In the genomic region with DNA sequence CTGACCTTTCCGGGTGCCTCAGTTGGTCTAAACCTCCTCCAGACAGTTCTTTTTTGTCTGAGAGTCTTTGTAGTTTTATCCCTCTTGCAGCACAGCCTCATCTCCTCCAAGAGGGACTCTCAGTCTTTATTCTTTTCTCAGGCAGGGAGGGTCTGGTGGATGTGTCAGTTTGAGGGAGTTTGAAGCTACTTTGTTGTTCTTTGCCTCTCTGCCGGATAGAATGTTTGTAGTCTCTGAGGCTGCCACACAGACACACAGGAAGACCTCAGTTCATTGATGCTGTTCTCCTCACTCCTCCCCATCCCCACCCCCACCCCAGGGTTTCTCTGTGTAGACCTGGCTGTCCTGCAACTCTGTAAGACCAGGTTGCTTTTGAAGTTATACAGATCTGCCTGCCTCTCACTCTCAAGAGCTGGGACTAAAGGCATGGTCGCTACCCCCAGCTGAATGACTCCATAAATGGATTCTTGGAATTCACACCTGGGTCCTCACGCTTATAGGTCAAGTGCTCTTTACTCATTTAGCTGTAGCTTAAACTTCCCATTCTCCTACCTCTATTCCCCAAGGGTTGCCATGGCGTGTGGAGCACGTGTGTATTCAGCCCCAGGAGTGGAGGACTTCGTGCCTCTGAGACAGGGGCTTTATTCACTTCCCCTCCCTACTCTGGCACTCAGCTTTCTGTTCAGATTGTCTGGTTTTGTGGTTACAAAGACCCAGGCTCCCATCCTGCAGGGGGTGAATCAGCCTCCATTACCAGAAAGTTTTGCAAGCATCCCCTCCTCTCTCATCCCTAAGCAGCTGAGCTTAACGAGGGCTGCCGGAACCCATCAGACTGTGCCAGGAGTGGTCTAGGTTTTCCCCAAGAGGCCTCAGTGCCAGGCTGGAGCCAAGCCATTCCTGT, we compare ENCODE assay signal across 8 mouse cellular contexts. TPM values are rescaled to one million over a fixed set of nuclear protein-coding genes. Genes with fewer than 3 reads are reported as not detected.
DNase-seq lines count a peak whose midpoint lies in the region; ATAC-seq and TF ChIP-seq lines count a peak whose summit lies in the region.

No protein-coding gene starts in this region.

- no peaks in the 10 kb centered on the region for H3K27me3 ChIP-seq in lung, embryonic 15.5 days
- H3K27me3 ChIP-seq in hindbrain, embryonic 15.5 days = no peaks in the 10 kb centered on the region
- H3K27me3 ChIP-seq in splenic B cell, adult 2 months (ENCODE audit: control insufficient read depth, insufficient read depth, low read length, poor library complexity, severe bottlenecking) = no peaks in the 10 kb centered on the region

- H3K4me2 ChIP-seq in lung, embryonic 15.5 days = no peak overlapping the region
- H3K4me2 ChIP-seq in hindbrain, embryonic 15.5 days = no peak overlapping the region

- H3K4me3 ChIP-seq in lung, embryonic 15.5 days = no peak overlapping the region
- no peak overlapping the region for H3K4me3 ChIP-seq in hindbrain, embryonic 15.5 days

- no peak for TF ChIP-seq CTCF in brain, embryonic 14.5 days (IDR thresholded peaks at IDR 0.05; ENCODE audit: borderline replicate concordance, extremely low read depth, insufficient read depth, insufficient read length)

- ATAC-seq in lung, embryonic 15.5 days (ENCODE audit: borderline replicate concordance, extremely low read depth, low FRiP score, low TSS enrichment) = peak; percentile 71
- ATAC-seq in hindbrain, embryonic 15.5 days (ENCODE audit: low FRiP score, low read depth) = peak; percentile 40; the same call in 1 of the 2 replicates

- H3K4me1 ChIP-seq in lung, embryonic 15.5 days = peaks cover 49% of the 10 kb centered on the region
- peaks cover 8% of the 10 kb centered on the region for H3K4me1 ChIP-seq in hindbrain, embryonic 15.5 days (replicated peaks)

- peak overlapping the region; percentile 85 for H3K27ac ChIP-seq in lung, embryonic 15.5 days
- no peak overlapping the region for H3K27ac ChIP-seq in hindbrain, embryonic 15.5 days (replicated peaks)

- TF ChIP-seq POLR2A in brain, embryonic 14.5 days (IDR thresholded peaks at IDR 0.05; ENCODE audit: borderline replicate concordance, extremely low read depth, insufficient read depth, insufficient read length, poor library complexity, severe bottlenecking) = no peak

- H3K9ac ChIP-seq in lung, embryonic 15.5 days = no peak overlapping the region
- no peak overlapping the region for H3K9ac ChIP-seq in hindbrain, embryonic 15.5 days

- intact Hi-C loops in gastrocnemius, postnatal 14 days (cut with DNase I; ENCODE audit: low total_unique reads) = no loop called here
- intact Hi-C loops in left cerebral cortex, postnatal 4 days (cut with DNase I) = no loop called here

- H3K36me3 ChIP-seq in lung, embryonic 15.5 days = no peaks in the 10 kb centered on the region
- H3K36me3 ChIP-seq in hindbrain, embryonic 15.5 days = no peaks in the 10 kb centered on the region
- no peaks in the 10 kb centered on the region; the same call in 1 of the 2 replicates for H3K36me3 ChIP-seq in splenic B cell, adult 2 months (ENCODE audit: control insufficient read depth, insufficient read depth, low read length, poor library complexity, severe bottlenecking)

- H3K9me3 ChIP-seq in lung, embryonic 15.5 days = no peaks in the 10 kb centered on the region
- no peaks in the 10 kb centered on the region for H3K9me3 ChIP-seq in hindbrain, embryonic 15.5 days

- WGBS in lung, embryonic 15.5 days = 40% methylated on average over 9 of the region's 9 CpGs
- WGBS in hindbrain, embryonic 15.5 days = 30% methylated on average over 9 of the region's 9 CpGs

- DNase-seq in lung, postnatal 4 days = no peak
- DNase-seq in brain, embryonic 14.5 days (ENCODE audit: low read depth) = peak; percentile 50
- DNase-seq in splenic B cell, adult 2 months (ENCODE audit: low read depth, low spot score) = peak; percentile 37
- DNase-seq in right cerebral cortex, adult 18-20 months = no peak
- no peak for DNase-seq in gastrocnemius, postnatal 14 days
- no peak for DNase-seq in left cerebral cortex, postnatal 4 days

RNA-seq across cellular contexts. Expression of gene Slc44a2, which starts 11.9 kb away (rescaled TPM):
- polyA plus RNA-seq in lung, embryonic 15.5 days (2015; fragmentation: Nextera tagmentation; extraction: Ambion mirVana) = 129 and 146 TPM in 2 replicates
- polyA plus RNA-seq in brain, embryonic 14.5 days (2012; rRNA removed) = 70.1 and 75.6 TPM in 2 replicates
- 64.5 and 73.4 TPM in 2 replicates for polyA plus RNA-seq in hindbrain, embryonic 15.5 days (2015; fragmentation: Nextera tagmentation; extraction: Ambion mirVana)
- total RNA-seq in gastrocnemius, postnatal 14 days (2021) = 100 to 1,000 TPM; 104 to 117 TPM
- total RNA-seq in left cerebral cortex, postnatal 4 days (2021) = 10 to 100 TPM; 69.9 to 71.5 TPM

RNA-seq across cellular contexts. Expression of gene Ap1m2, which starts 20.3 kb away (rescaled TPM):
- 52.2 and 53.3 TPM in 2 replicates for polyA plus RNA-seq in lung, embryonic 15.5 days (2015; fragmentation: Nextera tagmentation; extraction: Ambion mirVana)
- polyA plus RNA-seq in brain, embryonic 14.5 days (2012; rRNA removed) = 2.4 and 2.9 TPM in 2 replicates
- polyA plus RNA-seq in hindbrain, embryonic 15.5 days (2015; fragmentation: Nextera tagmentation; extraction: Ambion mirVana) = 2.7 and 3.1 TPM in 2 replicates
- total RNA-seq in gastrocnemius, postnatal 14 days (2021) = not detected
- total RNA-seq in left cerebral cortex, postnatal 4 days (2021) = 1 to 10 TPM; 1.3 to 3.7 TPM

RNA-seq across cellular contexts. Expression of gene Ilf3, which starts 35.3 kb away (rescaled TPM):
- 195 and 198 TPM in 2 replicates for polyA plus RNA-seq in lung, embryonic 15.5 days (2015; fragmentation: Nextera tagmentation; extraction: Ambion mirVana)
- polyA plus RNA-seq in brain, embryonic 14.5 days (2012; rRNA removed) = 202 and 216 TPM in 2 replicates
- polyA plus RNA-seq in hindbrain, embryonic 15.5 days (2015; fragmentation: Nextera tagmentation; extraction: Ambion mirVana) = 209 and 215 TPM in 2 replicates
- total RNA-seq in gastrocnemius, postnatal 14 days (2021) = 10 to 100 TPM; 22.3 to 28.5 TPM
- 100 to 1,000 TPM; 170 to 172 TPM for total RNA-seq in left cerebral cortex, postnatal 4 days (2021)

RNA-seq across cellular contexts. Expression of gene Cdkn2d, which starts 41.2 kb away (rescaled TPM):
- 50.9 and 52.3 TPM in 2 replicates for polyA plus RNA-seq in lung, embryonic 15.5 days (2015; fragmentation: Nextera tagmentation; extraction: Ambion mirVana)
- polyA plus RNA-seq in brain, embryonic 14.5 days (2012; rRNA removed) = 70.4 and 84.9 TPM in 2 replicates
- polyA plus RNA-seq in hindbrain, embryonic 15.5 days (2015; fragmentation: Nextera tagmentation; extraction: Ambion mirVana) = 108 and 111 TPM in 2 replicates
- 10 to 100 TPM; 12.0 to 13.2 TPM for total RNA-seq in gastrocnemius, postnatal 14 days (2021)
- total RNA-seq in left cerebral cortex, postnatal 4 days (2021) = 10 to 100 TPM; 58.3 to 63.6 TPM

RNA-seq across cellular contexts. Expression of gene Kri1, which starts 44.6 kb away (rescaled TPM):
- polyA plus RNA-seq in lung, embryonic 15.5 days (2015; fragmentation: Nextera tagmentation; extraction: Ambion mirVana) = 12.1 and 14.0 TPM in 2 replicates
- 32.9 and 36.3 TPM in 2 replicates for polyA plus RNA-seq in brain, embryonic 14.5 days (2012; rRNA removed)
- 14.9 and 15.7 TPM in 2 replicates for polyA plus RNA-seq in hindbrain, embryonic 15.5 days (2015; fragmentation: Nextera tagmentation; extraction: Ambion mirVana)
- total RNA-seq in gastrocnemius, postnatal 14 days (2021) = 10 to 100 TPM; 10.5 to 11.9 TPM
- total RNA-seq in left cerebral cortex, postnatal 4 days (2021) = 10 to 100 TPM; 46.7 to 49.2 TPM

Comparison
In these comparisons a context has a peak if more than half of its experiments do, and no peak if none do; other contexts are left out.
1. DNase-seq: peak in brain, embryonic 14.5 days (single experiment) and splenic B cell, adult 2 months (single experiment); none in lung, postnatal 4 days (0 of 2), right cerebral cortex, adult 18-20 months (single experiment), gastrocnemius, postnatal 14 days (single experiment) and left cerebral cortex, postnatal 4 days (single experiment).
2. RNA of gene Ap1m2, which starts 20.3 kb away (polyA plus RNA-seq): 52.2 to 53.3 TPM in lung, embryonic 15.5 days; 2.7 to 3.1 TPM in hindbrain, embryonic 15.5 days and 2.4 to 2.9 TPM in brain, embryonic 14.5 days; every median in the first group is over 10 times any median in the second.